Mouse (Mus musculus): Measurements from ENCODE around the gene Vgll3.

GRCm38 (mm10) chr16:65868933-65869332 lies 53.9 kb downstream of the Vgll3 start:
- no peak for TF ChIP-seq CTCF (IDR thresholded peaks at IDR 0.05; ENCODE audit: control insufficient read depth, insufficient read depth, insufficient read length)
- no peak for TF ChIP-seq MYOD1 (IDR thresholded peaks at IDR 0.05; ENCODE audit: control insufficient read depth, insufficient read length, low read depth)
- no peak for TF ChIP-seq CEBPB (IDR thresholded peaks at IDR 0.05; ENCODE audit: low read depth)
